Mouse (Mus musculus) brain, embryonic 14.5 days (tissue): ENCODE results near the gene Asic1. TPM values are rescaled to one million over a fixed set of nuclear protein-coding genes. Genes with fewer than 3 reads are reported as not detected.
A peak's percentile ranks its signal among the peaks of the same experiment; 100 is the strongest.
"Not testable (repeated sequence)": the region's sequence is repeated elsewhere in the genome, so short reads cannot be mapped to it uniquely, and the experiment has no call there.

ENCODE experiments used
- DNase-seq: peaks from one replicate; pipeline ENCODE4 v3.0.0-alpha.2; 2011; ENCODE audit warnings: low read depth
- CTCF ChIP-seq: fragments of 200-500 bp; IDR thresholded peaks from 2 replicates; pipeline ENCODE4 v1.5.1; 2012; ENCODE audit warnings: inconsistent platforms, mild to moderate bottlenecking, moderate library complexity, borderline replicate concordance; ENCODE audit not compliant: insufficient read depth, insufficient read length; ENCODE audit errors: extremely low read depth
- POLR2A ChIP-seq: fragments of 200-500 bp; IDR thresholded peaks from 2 replicates; pipeline ENCODE4 v1.6.1; 2012; ENCODE audit warnings: mild to moderate bottlenecking, inconsistent platforms, borderline replicate concordance; ENCODE audit not compliant: poor library complexity, insufficient read depth, insufficient read length, severe bottlenecking; ENCODE audit errors: extremely low read depth
- polyA plus RNA-seq: library from polyadenylated mRNA; depleted of rRNA; stranded (reverse); fragments of >200 nt; gene quantifications from 2 replicates; pipeline ENCODE4 v1.2.3, GENCODE M21; 2012

Asic1 gene
- polyA plus RNA-seq, 1 experiment = 114 TPM

- DNase-seq = peak; percentile 64
- no peak for TF ChIP-seq POLR2A
- no peak for TF ChIP-seq CTCF
Observed at GRCm38 (mm10) chr15:99717386-99718334, 47.5 kb downstream of the Asic1 start, which contains the start of gene Gpd1. Gene Gpd1, plus strand, starts transcription at chr15:99717515.

GRCm38 (mm10) chr15:99718461-99719021 is 48.4 kb downstream of the Asic1 start:
- no peak for TF ChIP-seq CTCF
- TF ChIP-seq POLR2A = no peak
- no peak for DNase-seq

GRCm38 (mm10) chr15:99719865-99720264 is 49.7 kb downstream of the Asic1 start:
- no peak for DNase-seq
- no peak for TF ChIP-seq POLR2A
- no peak for TF ChIP-seq CTCF

GRCm38 (mm10) chr15:99721921-99722743 is 52.0 kb downstream of the Asic1 start:
- no peak for DNase-seq

GRCm38 (mm10) chr15:99723120-99723514 is 52.9 kb downstream of the Asic1 start:
- no peak for TF ChIP-seq POLR2A
- DNase-seq = no peak

More at GRCm38 (mm10) chr15:99721921-99722743, 52.0 kb downstream of the Asic1 start:
- no peak for TF ChIP-seq POLR2A

GRCm38 (mm10) chr15:99723515-99724291 is 53.5 kb downstream of the Asic1 start:
- DNase-seq = peak; percentile 39
- no peak for TF ChIP-seq POLR2A
- TF ChIP-seq CTCF = no peak

- TF ChIP-seq POLR2A (no peak), CTCF (peak; percentile 76)
- DNase-seq = peak; percentile 89
Observed at GRCm38 (mm10) chr15:99724292-99725021, 54.3 kb downstream of the Asic1 start.

GRCm38 (mm10) chr15:99725341-99726155 is 55.4 kb downstream of the Asic1 start, which contains the start of gene Cox14:
Gene Cox14, plus strand, starts transcription at chr15:99725618.
- TF ChIP-seq POLR2A (peak; percentile 67), CTCF (peak; percentile 99)
- peak; percentile 100 for DNase-seq

- TF ChIP-seq CTCF (no peak), POLR2A (no peak)
- DNase-seq = no peak
Observed at GRCm38 (mm10) chr15:99726549-99726948, 56.4 kb downstream of the Asic1 start.

- DNase-seq = not testable (repeated sequence)
Observed at GRCm38 (mm10) chr15:99727039-99727438, 56.9 kb downstream of the Asic1 start.

GRCm38 (mm10) chr15:99727525-99727924 is 57.4 kb downstream of the Asic1 start:
- TF ChIP-seq CTCF (no peak), POLR2A (no peak)
- no peak for DNase-seq
